Mouse (Mus musculus) spleen, postnatal 4 days (tissue): Measurements from ENCODE around the gene Ppm1d.

Experiments used
- DNase-seq, 2 experiments: peaks; one replicate each; pipeline ENCODE4 v3.0.0; 2022; ENCODE audit warnings: low spot score in 2 of 2

Ppm1d gene

GRCm38 (mm10) chr11:85310713-85311574, at the start of gene Ppm1d:
TSS of gene Ppm1d (plus strand) at chr11:85311244.
- peak; percentile 98 to 99 for DNase-seq

GRCm38 (mm10) chr11:85264635-85265034, 46.4 kb upstream of the Ppm1d start:
- no peak for DNase-seq

GRCm38 (mm10) chr11:85267393-85267792, 43.7 kb upstream of the Ppm1d start:
- DNase-seq = no peak

- peak; percentile 72 to 86 for DNase-seq
Measured at GRCm38 (mm10) chr11:85270631-85271030, 40.4 kb upstream of the Ppm1d start.

- DNase-seq = peak; percentile 37 to 72
Measured at GRCm38 (mm10) chr11:85273299-85273698, 37.7 kb upstream of the Ppm1d start.

GRCm38 (mm10) chr11:85275151-85275550, 35.9 kb upstream of the Ppm1d start:
- no peak for DNase-seq

- no peak for DNase-seq
Measured at GRCm38 (mm10) chr11:85277609-85278008, 33.4 kb upstream of the Ppm1d start.

- no peak for DNase-seq
Measured at GRCm38 (mm10) chr11:85278175-85278574, 32.9 kb upstream of the Ppm1d start.

GRCm38 (mm10) chr11:85281219-85281878, 29.7 kb upstream of the Ppm1d start:
- DNase-seq = no peak

GRCm38 (mm10) chr11:85297953-85298352, 13.1 kb upstream of the Ppm1d start:
- DNase-seq = peak; percentile 74 to 79

- no peak for DNase-seq
Measured at GRCm38 (mm10) chr11:85299880-85300279, 11.2 kb upstream of the Ppm1d start.

GRCm38 (mm10) chr11:85301161-85301560, 9.9 kb upstream of the Ppm1d start:
- DNase-seq = no peak

- DNase-seq = no peak
Measured at GRCm38 (mm10) chr11:85301836-85302235, 9.2 kb upstream of the Ppm1d start.

GRCm38 (mm10) chr11:85306577-85307260, 4.3 kb upstream of the Ppm1d start:
- DNase-seq = no peak

- no peak for DNase-seq
Measured at GRCm38 (mm10) chr11:85308799-85309198, 2.2 kb upstream of the Ppm1d start.

- DNase-seq = no peak
Measured at GRCm38 (mm10) chr11:85310407-85310712, 684 bp upstream of the Ppm1d start.

GRCm38 (mm10) chr11:85311645-85312490, 824 bp downstream of the Ppm1d start:
- DNase-seq = peak; percentile 55 to 76

GRCm38 (mm10) chr11:85312818-85313217, 1.8 kb downstream of the Ppm1d start:
- DNase-seq = peak in 1 of 2 experiments; percentile 15

GRCm38 (mm10) chr11:85313361-85313760, 2.3 kb downstream of the Ppm1d start:
- DNase-seq = no peak

GRCm38 (mm10) chr11:85323567-85324330, 12.7 kb downstream of the Ppm1d start:
- no peak for DNase-seq

- no peak for DNase-seq
Measured at GRCm38 (mm10) chr11:85328717-85329116, 17.7 kb downstream of the Ppm1d start.
